Comparison of ENCODE assay signal across 10 mouse cellular contexts in genomic region chr3:104565423-104566230, GRCm38 (mm10). TPM values are rescaled to one million over a fixed set of nuclear protein-coding genes. Genes with fewer than 3 reads are reported as not detected.
DNase-seq lines count a peak whose midpoint lies in the region; ATAC-seq and TF ChIP-seq lines count a peak whose summit lies in the region.
"Had no signal": no experiment of that assay in that cellular context is flagged by ENCODE, and none has a peak within 500 bp of the region (broad histone marks: within the 10 kb centered on the region; RNA-seq: fewer than 3 reads in every experiment).

No protein-coding gene starts in this region.

- no peak for ATAC-seq in kidney, embryonic 15.5 days (replicated peaks; ENCODE audit: low FRiP score)
- ATAC-seq in embryonic facial prominence, embryonic 11.5 days (replicated peaks; ENCODE audit: insufficient number of reproducible peaks, low FRiP score, low TSS enrichment, low read depth): no peak
- ATAC-seq: Patski had no signal

- no peaks in the 10 kb centered on the region for H3K27me3 ChIP-seq in kidney, embryonic 15.5 days
- no peaks in the 10 kb centered on the region for H3K27me3 ChIP-seq in embryonic facial prominence, embryonic 11.5 days (ENCODE audit: control insufficient read depth, insufficient read depth, low read length)
- H3K27me3 ChIP-seq: Patski had no signal

- 29% methylated on average over 13 of the region's 13 CpGs for WGBS in kidney, embryonic 15.5 days
- WGBS in embryonic facial prominence, embryonic 11.5 days: 33% methylated on average over 13 of the region's 13 CpGs

- no peak for TF ChIP-seq POLR2A in brain, embryonic 14.5 days (IDR thresholded peaks at IDR 0.05; ENCODE audit: borderline replicate concordance, extremely low read depth, insufficient read depth, insufficient read length, poor library complexity, severe bottlenecking)

- no peak for DNase-seq in kidney, adult 9 months
- peak; percentile 2 for DNase-seq in brain, embryonic 14.5 days (ENCODE audit: low read depth)
- DNase-seq in embryonic facial prominence, embryonic 11.5 days (ENCODE audit: low spot score): peak; percentile 26
- DNase-seq in thymus, adult 18-20 months: peak; percentile 64 to 80
- no peak for DNase-seq in layer of hippocampus, adult 2 months (ENCODE audit: low spot score in 2 of 2)
- no peak for DNase-seq in frontal cortex, postnatal 14 days (ENCODE audit: low spot score in 2 of 2)

- H3K9ac ChIP-seq in kidney, embryonic 15.5 days: no peak overlapping the region
- peak overlapping the region; percentile 18 for H3K9ac ChIP-seq in embryonic facial prominence, embryonic 11.5 days (replicated peaks; ENCODE audit: low read length)
- H3K9ac ChIP-seq: hindbrain, embryonic 14.5 days had no signal

- H3K4me3 ChIP-seq in kidney, embryonic 15.5 days (replicated peaks): no peak overlapping the region
- H3K4me3 ChIP-seq in embryonic facial prominence, embryonic 11.5 days (ENCODE audit: low read depth, low read length): no peak overlapping the region
- no peak overlapping the region for H3K4me3 ChIP-seq in layer of hippocampus, adult 2 months

- H3K4me1 ChIP-seq in kidney, embryonic 15.5 days: peaks cover 10% of the 10 kb centered on the region
- H3K4me1 ChIP-seq in embryonic facial prominence, embryonic 11.5 days (ENCODE audit: control insufficient read depth, insufficient read depth, low read length): no peaks in the 10 kb centered on the region; the same call in 1 of the 2 replicates

- H3K9me3 ChIP-seq in kidney, embryonic 15.5 days (replicated peaks): no peaks in the 10 kb centered on the region
- H3K9me3 ChIP-seq in embryonic facial prominence, embryonic 11.5 days (replicated peaks; ENCODE audit: control insufficient read depth, low read length): no peaks in the 10 kb centered on the region

- no peaks in the 10 kb centered on the region for H3K36me3 ChIP-seq in kidney, embryonic 15.5 days
- no peaks in the 10 kb centered on the region for H3K36me3 ChIP-seq in embryonic facial prominence, embryonic 11.5 days (replicated peaks; ENCODE audit: control insufficient read depth, insufficient read depth, low read depth, low read length)

- TF ChIP-seq CTCF in brain, embryonic 14.5 days (IDR thresholded peaks at IDR 0.05; ENCODE audit: borderline replicate concordance, extremely low read depth, insufficient read depth, insufficient read length): no peak
- no peak for TF ChIP-seq CTCF in layer of hippocampus, adult 2 months (conservative IDR thresholded peaks at IDR 0.05)

- no peak overlapping the region for H3K27ac ChIP-seq in kidney, embryonic 15.5 days
- no peak overlapping the region; the same call in 1 of the 2 replicates for H3K27ac ChIP-seq in embryonic facial prominence, embryonic 11.5 days (replicated peaks; ENCODE audit: low read depth, low read length)
- no peak overlapping the region for H3K27ac ChIP-seq in layer of hippocampus, adult 2 months
- H3K27ac ChIP-seq: hindbrain, embryonic 14.5 days; macrophage had no signal

- H3K4me2 ChIP-seq in kidney, embryonic 15.5 days: peak overlapping the region; percentile 17
- peak overlapping the region; percentile 4; the same call in 1 of the 2 replicates for H3K4me2 ChIP-seq in embryonic facial prominence, embryonic 11.5 days (ENCODE audit: low read depth, low read length)
- H3K4me2 ChIP-seq: hindbrain, embryonic 14.5 days had no signal

RNA-seq across cellular contexts. Expression of gene Lrig2, which starts 53.9 kb away (rescaled TPM):
- polyA plus RNA-seq in kidney, embryonic 15.5 days (2015; fragmentation: Nextera tagmentation; extraction: Ambion mirVana): 16.9 TPM in 2 replicates
- polyA plus RNA-seq in brain, embryonic 14.5 days (2012; rRNA removed): 25.2 and 30.3 TPM in 2 replicates
- 24.9 and 25.7 TPM in 2 replicates for polyA plus RNA-seq in embryonic facial prominence, embryonic 11.5 days (2014; fragmentation: Nextera tagmentation; extraction: Ambion mirVana)
- 10 to 100 TPM; 33.4 to 33.5 TPM for total RNA-seq in layer of hippocampus, adult 2 months (2021)

Comparison
In these comparisons a context has a peak if more than half of its experiments do, and no peak if none do; other contexts are left out.
1. DNase-seq: peak in brain, embryonic 14.5 days (single experiment), embryonic facial prominence, embryonic 11.5 days (single experiment) and thymus, adult 18-20 months (2 of 2); none in kidney, adult 9 months (single experiment), layer of hippocampus, adult 2 months (0 of 2) and frontal cortex, postnatal 14 days (0 of 2).